Mouse (Mus musculus): ENCODE data around the gene Sept5. TPM values are rescaled to one million over a fixed set of nuclear protein-coding genes. Genes with fewer than 3 reads are reported as not detected.

Gene Sept5
- total RNA-seq (2015) (19.5 and 23.5 TPM in 2 replicates), total RNA-seq (2017) (11.6 and 17.0 TPM in 2 replicates)

DNA sequence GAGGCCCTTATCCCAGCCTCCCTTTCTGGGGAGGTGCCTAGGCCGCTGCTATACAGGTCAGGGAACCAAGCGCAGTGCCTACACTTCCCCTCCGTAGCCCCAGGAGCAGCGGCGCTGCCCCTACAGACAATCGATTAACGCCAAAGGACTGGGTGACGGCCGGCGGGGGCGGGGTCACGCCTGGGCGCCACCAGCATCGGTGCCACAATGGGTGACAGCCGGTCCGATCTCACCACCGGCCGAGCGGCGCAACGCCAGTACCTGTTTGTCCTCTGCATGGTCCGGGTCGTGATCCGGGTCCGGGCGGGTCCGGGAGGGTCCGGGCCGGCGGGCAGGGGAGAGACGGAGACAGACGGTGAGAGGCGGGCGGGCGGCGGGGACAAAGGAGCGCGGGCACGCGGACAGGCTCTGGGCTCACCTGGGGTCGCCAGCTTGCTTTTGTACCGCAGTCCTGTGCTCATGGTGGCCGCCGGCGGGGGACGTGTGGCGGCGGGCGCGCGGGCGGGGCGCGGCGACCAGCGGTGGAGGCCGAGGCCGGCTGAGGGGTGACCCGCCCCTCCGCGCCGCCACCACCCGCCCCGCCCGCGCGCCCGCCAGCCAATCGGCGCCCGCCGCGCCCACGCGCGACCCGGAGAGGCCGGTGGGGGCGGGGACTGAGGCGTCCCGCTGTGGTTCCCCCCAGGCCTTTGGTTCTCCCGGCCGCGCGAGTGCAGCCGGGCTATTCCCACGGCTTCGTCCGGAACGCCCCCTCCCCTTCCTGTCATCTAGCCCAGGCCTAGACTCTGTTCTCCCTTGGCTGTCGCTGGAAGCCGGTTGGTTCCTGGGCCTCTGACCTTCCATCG, at the start of gene Sept5:
Gene Sept5, minus strand, starts transcription at position 565 of the 842 bp plus-strand sequence.
- ATAC-seq (ENCODE audit: poor library complexity, severe bottlenecking) = peak; percentile 39

GRCm38 (mm10) chr16:18679112-18679511, 49.4 kb upstream of the Sept5 start:
- ATAC-seq (ENCODE audit: poor library complexity, severe bottlenecking) = peak; percentile 43; the same call in 1 of the 2 replicates

DNA sequence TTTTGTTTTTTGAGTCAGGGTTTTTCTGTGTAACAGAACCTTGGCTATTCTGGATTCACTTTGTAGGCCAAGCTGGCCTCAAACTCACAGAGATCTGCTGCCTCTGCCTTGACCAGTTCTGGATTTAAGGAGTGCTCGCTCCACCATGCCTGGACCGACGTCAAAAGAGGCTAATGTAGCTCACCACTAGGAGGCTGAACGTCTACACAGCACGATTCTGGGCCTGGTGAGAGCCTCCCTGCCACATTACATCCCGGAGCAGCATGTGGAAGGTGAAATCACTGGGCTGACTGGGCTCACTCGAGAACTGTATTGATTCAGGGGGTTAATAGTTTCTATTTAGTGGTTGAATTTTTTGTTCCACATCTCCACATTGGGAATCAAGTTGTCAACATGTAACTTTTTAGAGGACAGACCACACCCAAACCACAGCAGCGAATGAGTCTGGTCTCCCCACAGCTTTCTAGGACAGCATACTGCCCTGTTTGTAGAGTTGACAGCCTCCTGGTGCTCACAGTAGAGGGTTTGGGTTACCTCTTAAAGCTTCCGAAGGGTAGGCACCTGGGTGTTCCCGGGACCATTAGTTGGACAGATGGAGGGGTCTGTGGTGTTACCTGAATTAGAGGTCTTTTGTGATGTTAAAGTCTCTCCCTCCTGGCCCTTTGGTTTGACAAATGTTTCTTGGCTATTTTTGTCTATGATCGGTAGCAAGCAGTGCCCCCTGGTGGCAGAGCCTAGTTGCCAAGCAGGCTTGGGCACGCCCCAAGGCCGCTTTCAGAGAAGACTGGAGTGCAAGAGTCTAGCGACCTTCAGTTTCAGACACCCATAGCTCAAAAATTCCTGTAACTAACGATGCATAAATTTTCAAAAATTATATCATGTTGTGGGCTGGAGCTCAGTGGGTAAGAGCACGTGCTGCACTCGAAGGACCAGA, 48.3 kb upstream of the Sept5 start:
- ATAC-seq (ENCODE audit: poor library complexity, severe bottlenecking) = peak; percentile 96

DNA sequence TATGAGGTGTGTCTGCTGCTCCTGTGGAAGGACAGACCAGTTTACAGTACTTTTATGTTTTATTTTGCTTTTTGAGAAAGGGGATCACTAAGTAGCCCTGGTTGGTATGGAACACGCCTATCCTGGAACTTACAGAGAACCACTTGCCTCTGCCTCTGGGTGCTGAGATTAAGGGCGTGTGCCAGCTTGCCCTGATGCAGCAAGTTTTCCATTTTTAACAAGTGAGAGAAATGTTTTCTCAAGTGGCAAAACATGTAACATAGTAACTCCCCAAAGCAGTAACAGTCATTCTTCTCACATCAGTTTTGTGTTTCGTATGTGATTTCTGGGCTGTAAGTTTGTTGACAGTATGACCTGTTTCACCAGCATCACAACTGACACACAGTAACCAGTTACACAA, 43.3 kb upstream of the Sept5 start:
- no peak for ATAC-seq (ENCODE audit: poor library complexity, severe bottlenecking)

DNA sequence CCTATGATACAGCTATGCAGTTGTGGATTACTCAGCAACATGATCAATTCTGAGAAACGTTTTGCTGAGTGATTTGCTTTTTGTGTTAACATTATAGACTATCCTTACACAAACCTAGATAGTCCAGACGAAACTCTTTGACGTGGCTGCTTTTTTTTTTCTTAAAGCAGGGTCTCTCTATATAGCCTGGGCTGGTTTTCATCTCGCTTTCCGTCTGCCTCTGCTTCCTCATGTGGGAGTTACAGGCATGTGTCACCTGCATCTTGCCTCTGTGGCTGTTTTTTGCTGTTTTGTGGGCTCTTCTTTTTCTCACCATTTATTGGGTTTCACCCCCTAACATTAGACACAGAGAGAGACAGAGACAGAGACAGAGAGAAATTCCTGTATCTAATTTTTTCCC, 42.3 kb upstream of the Sept5 start:
- ATAC-seq (ENCODE audit: poor library complexity, severe bottlenecking) = no peak

- no peak for ATAC-seq (ENCODE audit: poor library complexity, severe bottlenecking)
Observed at GRCm38 (mm10) chr16:18669914-18670313, 40.2 kb upstream of the Sept5 start.

GRCm38 (mm10) chr16:18658597-18658996, 28.8 kb upstream of the Sept5 start:
- no peak for ATAC-seq (ENCODE audit: poor library complexity, severe bottlenecking)

- peak; percentile 97 for ATAC-seq (ENCODE audit: poor library complexity, severe bottlenecking)
Observed at GRCm38 (mm10) chr16:18655372-18656098, 25.8 kb upstream of the Sept5 start.

- ATAC-seq (ENCODE audit: poor library complexity, severe bottlenecking) = no peak
Observed at GRCm38 (mm10) chr16:18653290-18654160, 23.8 kb upstream of the Sept5 start.

DNA sequence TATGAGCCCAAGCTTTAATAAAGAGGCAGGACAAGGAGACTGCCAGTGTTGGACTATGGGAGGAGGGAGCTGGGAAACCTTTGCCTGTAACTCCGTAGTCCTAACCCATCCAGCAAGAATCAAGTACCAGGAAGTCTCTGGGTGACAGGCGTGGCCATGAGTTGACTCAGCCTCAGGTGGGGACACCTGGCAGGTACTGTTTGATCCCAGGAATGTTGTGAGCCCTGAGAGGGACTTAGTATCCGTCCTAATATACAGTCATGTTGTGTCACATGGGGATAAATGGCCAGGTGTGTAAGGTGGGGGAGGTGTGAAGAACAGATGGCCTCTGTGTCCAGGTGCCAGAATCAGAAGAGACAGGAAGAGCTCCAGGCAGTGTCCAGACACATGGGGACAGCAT, 19.4 kb upstream of the Sept5 start:
- no peak for ATAC-seq (ENCODE audit: poor library complexity, severe bottlenecking)

- ATAC-seq (ENCODE audit: poor library complexity, severe bottlenecking) = no peak
Observed at GRCm38 (mm10) chr16:18645329-18645728, 15.6 kb upstream of the Sept5 start.

- ATAC-seq (ENCODE audit: poor library complexity, severe bottlenecking) = no peak
Observed at GRCm38 (mm10) chr16:18644485-18644884, 14.7 kb upstream of the Sept5 start.

- ATAC-seq (ENCODE audit: poor library complexity, severe bottlenecking) = peak; percentile 78
Observed at GRCm38 (mm10) chr16:18643406-18643998, 13.7 kb upstream of the Sept5 start.

DNA sequence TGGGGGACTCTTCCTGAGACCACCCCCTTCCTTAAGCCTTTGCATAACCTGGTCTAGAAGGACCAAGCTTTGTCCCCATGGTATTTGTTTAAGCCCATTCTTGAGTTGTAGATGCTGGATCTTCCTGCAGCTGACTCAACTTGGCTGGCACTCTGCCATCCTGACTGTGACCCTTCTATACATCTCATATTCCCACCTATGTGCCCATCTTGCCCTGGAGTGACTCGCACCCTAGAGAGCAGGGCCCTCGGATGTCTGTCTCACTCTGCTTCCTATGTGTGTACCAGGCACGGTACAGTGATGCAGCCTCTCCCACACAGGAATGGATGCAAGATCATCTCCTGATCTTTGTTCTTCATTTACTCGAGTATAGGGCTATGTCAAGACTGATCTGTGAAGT, 13.1 kb upstream of the Sept5 start:
- peak; percentile 28; the same call in 1 of the 2 replicates for ATAC-seq (ENCODE audit: poor library complexity, severe bottlenecking)

- ATAC-seq (ENCODE audit: poor library complexity, severe bottlenecking) = no peak
Observed at GRCm38 (mm10) chr16:18642291-18642690, 12.5 kb upstream of the Sept5 start.

- no peak for ATAC-seq (ENCODE audit: poor library complexity, severe bottlenecking)
Observed at GRCm38 (mm10) chr16:18639382-18639929, 9.7 kb upstream of the Sept5 start.

DNA sequence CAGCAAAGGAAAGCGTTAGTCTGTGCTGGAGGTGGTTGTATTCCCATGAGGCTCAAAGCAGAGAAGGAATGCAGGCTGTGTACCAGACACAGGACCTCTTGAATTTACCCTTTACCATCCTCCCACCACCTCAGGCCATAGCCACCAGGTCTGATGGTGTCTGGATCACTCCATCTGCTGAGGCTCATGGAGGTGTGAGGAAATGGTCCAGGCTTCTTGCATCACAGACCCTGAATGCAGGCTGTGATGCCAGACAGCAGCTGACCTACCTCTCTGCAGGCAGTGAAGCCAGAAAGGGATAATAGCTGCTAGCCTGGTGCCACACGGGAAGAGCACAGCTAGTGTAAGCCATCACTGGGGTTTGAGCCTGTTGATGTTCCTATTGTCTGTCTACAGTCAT, 8.6 kb upstream of the Sept5 start:
- no peak; the same call in 1 of the 2 replicates for ATAC-seq (ENCODE audit: poor library complexity, severe bottlenecking)

DNA sequence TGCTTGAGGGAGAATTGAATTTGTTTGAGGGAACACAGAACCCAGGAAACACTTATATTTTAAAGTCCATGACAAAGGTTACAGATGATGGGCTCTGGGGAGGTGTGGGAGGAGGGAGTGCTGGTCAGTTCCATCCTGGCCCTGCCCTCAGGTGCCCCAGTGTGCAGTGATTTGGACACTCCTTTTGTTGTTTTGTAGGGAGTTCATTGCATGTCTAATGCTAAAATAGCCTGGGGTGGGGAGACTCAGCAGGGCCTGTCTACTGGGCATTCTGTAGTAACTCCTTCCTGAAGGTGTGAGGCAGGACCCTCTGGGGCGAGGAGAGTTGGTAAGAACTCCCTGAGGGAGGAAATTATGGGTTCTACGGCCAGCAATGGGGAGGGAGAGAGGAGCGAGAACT, 7.0 kb upstream of the Sept5 start:
- ATAC-seq (ENCODE audit: poor library complexity, severe bottlenecking) = no peak

GRCm38 (mm10) chr16:18636401-18636800, 6.6 kb upstream of the Sept5 start:
- no peak for ATAC-seq (ENCODE audit: poor library complexity, severe bottlenecking)

All from megakaryocyte, adult 5-6 weeks (primary cell).